Mouse (Mus musculus) skeletal muscle tissue, adult 2 months (tissue): Measurements from ENCODE around the gene Tex101.
"Not testable (repeated sequence)": the region's sequence is repeated elsewhere in the genome, so short reads cannot be mapped to it uniquely, and the experiment has no call there.

Experiments used
- DNase-seq: peaks from one replicate; pipeline ENCODE4 v3.0.0-alpha.2; 2012; ENCODE audit warnings: low read depth, low spot score

The Tex101 gene

DNA sequence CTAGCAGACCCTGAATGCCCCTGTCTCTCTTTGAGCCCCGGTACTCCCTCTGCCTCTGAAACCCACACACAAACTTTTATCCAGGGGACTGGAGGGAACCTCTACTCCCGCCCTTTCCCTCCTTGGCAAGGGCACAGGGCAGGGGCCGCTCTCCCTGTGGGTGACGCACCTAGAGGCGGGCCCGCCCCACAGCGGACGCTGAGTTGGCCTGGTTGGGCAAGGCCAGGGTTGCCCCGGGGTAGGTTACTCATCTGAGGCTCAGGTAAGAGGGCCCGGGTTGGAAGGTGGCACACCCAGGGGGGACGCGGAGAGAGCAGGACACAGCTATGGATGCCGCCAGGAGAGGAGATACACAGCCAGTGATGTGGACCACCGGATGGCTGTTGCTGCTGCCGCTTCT is 40.2 kb downstream of the Tex101 start, which contains the start of gene Lypd3:
Lypd3 (plus strand) TSS at position 287 of the 400 bp plus-strand sequence.
- DNase-seq = no peak

DNA sequence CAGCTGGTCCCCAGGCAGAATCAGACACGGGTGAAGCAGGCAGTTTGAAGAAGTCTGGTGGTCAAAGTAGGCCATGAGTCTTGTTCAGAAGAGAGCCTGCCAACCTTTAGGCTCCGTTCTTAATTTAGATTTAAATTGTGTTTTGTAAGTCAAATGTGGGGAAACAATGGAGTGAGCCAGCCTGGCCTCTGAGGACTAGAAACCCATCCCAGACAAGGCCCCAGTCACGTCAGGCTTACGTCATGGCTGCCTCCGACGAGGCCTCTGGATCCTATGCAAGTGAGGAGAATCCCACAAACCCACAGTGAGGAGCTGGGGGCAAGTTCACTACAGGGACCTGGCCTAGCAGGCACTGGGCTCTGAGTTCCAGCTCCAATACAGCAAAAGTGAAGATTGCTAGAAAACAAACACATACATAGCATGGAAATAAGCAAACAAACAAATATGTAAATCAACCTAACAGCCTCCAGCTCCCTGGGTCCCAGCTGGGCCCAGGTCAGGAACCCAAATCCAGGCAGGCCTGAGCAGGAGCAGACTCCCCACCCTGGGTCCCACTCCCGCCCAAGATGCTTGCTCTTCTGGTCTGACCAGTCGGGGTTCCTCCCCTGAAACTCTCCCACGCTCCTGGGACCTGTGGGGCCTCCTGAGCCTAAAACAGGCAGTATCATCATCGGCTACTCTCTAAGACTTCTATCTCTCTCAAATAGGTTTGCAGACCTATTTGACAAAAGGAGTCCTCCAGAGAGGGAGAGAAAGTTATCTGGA is 46.2 kb downstream of the Tex101 start:
- no peak for DNase-seq

DNA sequence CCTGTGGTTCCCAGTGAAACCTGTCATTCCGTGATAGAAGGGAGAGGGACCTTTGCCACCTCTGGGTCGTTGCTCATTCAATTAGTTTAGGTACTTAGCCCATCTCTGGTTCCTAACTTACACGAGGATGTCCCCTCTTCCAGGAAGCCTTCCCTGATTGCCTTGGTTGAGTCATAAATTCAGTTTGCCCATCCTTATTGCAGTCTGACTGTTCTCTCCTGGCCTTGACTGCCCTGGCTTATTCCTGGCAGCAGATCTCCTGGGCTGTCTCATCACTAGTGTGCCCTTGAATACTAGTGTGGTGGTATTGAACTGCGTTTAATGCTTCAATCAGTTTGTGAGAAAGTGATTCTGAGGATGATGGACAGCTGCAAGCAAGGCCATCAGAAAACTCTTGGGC is 46.8 kb downstream of the Tex101 start:
- no peak for DNase-seq

DNA sequence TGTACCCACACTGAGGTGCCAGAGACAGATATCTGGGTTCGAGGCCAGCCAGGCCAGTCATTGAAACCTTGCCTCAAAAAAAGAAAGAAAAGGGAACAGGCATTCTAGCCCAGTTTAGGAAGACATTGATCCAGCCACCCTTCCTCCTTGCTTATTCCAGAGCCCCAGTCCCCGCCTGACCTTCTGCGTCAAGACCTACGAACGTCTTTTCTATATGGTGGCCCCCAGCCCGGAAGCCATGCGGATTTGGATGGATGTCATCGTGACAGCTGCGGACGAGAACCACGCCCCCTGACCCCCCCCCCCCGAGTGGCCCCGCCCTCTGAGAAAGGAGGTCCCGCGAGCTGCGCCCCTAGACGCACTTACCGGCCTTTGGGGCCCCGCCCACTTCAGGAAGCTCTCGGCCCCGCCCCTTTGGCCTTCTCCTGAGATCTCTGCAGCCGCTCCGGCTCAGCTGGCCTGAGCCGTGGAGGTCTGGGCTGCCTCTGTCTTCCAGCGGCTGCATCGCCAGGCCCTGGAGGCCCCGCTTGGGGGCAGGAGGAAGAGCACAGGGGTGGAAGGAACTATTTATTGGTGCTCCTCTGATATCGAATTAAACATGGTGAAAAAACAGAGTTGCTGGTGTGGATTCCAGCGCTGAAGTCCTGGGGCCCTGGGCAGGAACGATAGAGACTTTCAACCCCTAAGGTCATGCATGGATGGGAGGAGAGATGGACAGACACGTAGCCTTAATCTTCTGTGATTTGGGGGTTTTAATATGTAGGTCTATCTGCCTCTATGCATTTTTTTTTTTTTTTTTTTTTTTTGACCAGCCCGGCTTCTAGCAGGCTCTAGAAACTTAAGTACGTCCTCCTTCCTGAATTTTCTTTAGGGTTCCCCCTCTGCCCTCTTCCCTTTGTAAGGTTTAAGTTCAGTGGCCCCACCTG is 47.5 kb downstream of the Tex101 start:
- DNase-seq = peak; percentile 77

GRCm38 (mm10) chr7:24622967-24623366 is 53.5 kb downstream of the Tex101 start:
- no peak for DNase-seq

DNA sequence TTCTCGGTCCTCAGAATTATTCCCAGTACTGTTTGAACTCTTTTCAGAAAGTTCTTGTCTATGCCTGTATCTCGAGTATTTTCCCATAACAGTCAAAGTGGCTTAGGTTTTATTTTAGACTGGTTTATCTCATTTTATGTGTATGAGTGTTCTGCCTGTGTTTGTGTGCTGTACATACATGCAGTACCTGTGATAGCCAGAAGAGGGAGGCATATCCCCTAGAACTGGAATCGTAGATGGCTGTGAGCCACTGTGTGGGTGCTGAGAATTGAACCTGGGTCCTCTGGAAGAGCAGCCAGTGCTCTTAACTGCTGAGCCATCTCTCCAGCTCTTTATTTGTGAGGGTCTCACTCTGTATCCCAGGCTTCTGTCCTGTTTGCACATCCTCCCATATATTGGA is 55.3 kb downstream of the Tex101 start:
- no peak for DNase-seq

DNA sequence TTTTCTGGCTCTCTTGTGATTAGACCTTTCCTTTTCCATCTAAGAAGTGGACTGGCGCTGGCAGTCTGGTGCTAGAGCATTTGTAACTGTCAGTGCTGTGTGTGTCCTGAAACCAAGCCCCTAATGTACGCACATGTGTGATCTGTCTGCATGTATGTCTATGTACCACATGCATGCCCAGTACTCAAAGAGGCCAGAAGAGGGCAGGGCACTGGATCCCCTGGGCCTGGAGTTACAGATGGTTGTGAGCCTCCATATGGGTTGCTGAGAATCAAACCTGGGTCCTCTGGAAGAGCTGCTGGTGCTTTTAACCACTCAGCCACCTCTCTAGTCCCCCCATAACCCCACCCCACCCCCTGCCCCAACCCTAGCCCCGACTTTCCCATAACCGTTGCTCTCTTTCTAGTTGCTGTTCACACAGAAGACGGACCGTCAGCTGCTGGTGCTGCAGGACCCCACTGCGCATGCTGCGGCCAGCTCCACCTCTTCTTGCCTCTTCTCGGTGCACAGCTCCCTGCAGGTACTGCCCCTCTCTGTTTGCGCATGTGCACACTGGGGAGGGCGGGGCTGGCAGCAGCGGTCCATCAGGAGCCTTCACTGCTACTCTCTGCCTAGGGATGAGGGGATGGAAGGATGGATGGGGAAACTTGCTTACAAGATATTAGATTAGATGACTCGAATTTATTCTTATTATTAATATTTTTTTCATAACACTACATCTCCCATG is 56.6 kb downstream of the Tex101 start:
- no peak for DNase-seq

DNA sequence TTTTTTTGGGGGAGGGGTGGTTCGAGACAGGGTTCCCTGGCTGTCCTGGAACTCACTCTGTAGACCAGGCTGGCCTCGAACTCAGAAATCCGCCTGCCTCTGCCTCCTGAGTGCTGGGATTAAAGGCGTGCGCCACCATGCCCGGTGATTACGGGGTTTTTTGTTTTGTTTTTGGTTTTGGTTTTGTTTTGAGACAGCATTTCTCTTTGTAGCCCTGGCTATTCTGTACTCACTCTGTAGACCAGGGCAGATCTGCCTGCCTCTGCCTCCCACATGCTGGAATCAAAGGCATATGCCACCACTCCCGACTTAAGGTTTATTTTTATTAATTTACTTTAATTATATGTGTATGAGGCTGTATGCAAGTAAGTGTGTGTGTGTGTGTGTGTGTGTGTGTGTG is 58.1 kb downstream of the Tex101 start:
- DNase-seq = not testable (repeated sequence)
